Mouse (Mus musculus): Measurements from ENCODE around the gene Kif5c.

Kif5c gene

GRCm38 (mm10) chr2:49748628-49749342 lies 129.7 kb downstream of the Kif5c start:
- DNase-seq, result peak; percentile 48

- DNase-seq, result no peak
These were observed 130.9 kb downstream of the Kif5c start for GRCm38 (mm10) chr2:49749730-49750576.

GRCm38 (mm10) chr2:49751544-49752210 lies 132.6 kb downstream of the Kif5c start:
- no peak for DNase-seq

DNA sequence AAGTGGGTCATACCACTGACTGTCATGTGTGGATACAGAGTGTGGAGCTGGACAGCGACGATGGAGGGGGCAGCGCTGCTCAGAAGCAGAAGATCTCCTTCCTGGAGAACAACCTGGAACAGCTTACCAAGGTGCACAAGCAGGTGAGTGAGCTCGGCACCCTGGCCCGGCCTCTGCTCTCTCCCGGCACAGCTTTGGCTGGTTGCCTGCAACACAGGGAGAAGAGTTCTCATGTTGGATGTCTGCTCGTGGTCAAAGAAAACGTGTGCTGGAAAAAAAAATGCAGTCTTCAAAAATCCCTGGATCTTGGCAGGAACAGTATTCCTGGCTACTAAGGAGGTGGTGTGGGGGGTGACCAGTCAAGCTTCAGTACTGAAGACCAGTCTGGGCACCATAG lies 133.1 kb downstream of the Kif5c start:
- DNase-seq, result peak; percentile 63

GRCm38 (mm10) chr2:49753062-49753461 lies 134.0 kb downstream of the Kif5c start:
- no peak for DNase-seq

- DNase-seq, result no peak
These were observed 136.0 kb downstream of the Kif5c start for GRCm38 (mm10) chr2:49755054-49755453.

- no peak for DNase-seq
These were observed 138.5 kb downstream of the Kif5c start for GRCm38 (mm10) chr2:49757616-49758015.

GRCm38 (mm10) chr2:49764331-49764946 lies 145.3 kb downstream of the Kif5c start:
- DNase-seq, result no peak

DNA sequence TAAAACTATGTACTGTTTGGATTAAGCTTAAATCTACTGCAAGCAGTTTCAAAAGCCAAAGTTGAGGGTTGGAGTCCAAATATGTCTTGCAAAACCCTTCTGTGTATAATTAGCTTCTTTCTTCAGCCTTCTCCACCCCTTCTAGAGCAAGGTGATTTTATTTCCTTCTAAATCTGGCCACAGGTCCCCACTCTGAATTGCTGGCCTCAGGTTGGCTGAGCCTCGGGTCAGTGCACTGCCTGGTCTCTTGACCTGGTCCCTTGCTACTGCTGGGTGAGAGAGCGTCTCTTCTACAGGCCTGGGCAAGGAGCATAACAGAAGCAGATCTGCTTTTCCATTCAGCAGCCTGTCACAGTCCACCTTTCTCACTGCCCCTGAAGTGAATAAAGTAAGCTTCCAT lies 149.8 kb downstream of the Kif5c start:
- DNase-seq, result no peak

DNA sequence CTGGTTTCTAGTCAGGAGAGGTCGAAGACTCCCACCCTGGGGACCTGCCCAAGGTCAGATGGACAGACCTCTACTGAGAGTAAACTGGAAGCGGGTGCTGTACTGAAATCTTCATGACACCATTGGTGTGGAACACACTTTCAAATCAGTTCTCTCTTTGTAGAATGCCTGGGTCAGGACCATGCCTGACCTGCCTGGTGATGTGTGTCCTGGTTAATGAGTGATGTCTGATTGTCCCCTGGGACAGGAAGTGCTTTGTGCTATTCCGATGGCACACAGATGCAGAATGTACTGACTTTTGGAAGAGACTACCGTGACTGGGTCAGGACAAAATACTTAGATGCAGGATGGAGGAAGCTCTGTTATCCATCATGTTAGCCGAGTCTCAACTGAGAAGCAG lies 151.3 kb downstream of the Kif5c start:
- DNase-seq, result no peak

DNA sequence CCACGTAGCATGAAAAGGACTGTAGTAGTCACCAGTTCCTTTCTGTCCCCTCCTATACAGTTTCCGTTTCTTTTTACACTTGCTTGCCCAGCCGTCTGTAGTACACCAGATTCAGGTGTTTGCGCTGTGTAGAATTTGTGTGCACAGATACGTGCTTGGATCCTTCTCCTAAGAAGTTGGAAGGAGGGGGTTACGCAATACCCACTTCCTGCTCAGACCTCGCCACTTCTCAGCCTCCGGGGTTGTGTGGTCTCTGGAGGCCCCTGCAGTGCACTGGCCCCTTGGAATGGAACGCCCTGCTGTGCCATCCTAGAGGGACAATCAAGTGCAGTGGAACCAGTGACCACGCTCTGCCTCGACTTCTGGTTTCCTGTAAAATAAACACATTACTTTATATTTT lies 152.1 kb downstream of the Kif5c start:
- DNase-seq, result no peak

- no peak for DNase-seq
These were observed 154.3 kb downstream of the Kif5c start for GRCm38 (mm10) chr2:49773194-49773931.

GRCm38 (mm10) chr2:49774180-49774579 lies 155.1 kb downstream of the Kif5c start:
- no peak for DNase-seq

- no peak for DNase-seq
These were observed 156.1 kb downstream of the Kif5c start for GRCm38 (mm10) chr2:49775187-49775586.

DNA sequence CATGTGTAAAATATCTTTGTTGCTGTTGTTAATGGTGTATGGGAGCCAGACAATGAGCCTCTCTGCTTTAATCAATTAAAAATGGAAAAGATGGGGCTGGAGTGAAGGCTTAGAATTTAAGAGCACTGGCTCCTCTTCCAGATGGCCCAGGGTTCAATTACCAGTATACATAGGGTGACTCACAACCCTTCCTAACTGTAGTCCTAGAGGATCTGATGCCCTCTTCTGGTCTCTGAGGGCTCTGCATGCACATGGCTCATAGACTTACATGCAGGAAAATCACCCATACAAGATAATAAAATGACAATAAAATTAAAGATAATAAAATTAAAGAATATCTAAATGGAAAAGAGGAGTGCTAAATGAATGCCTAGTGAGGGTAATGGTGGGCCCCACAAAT lies 156.6 kb downstream of the Kif5c start:
- DNase-seq, result no peak

- no peak for DNase-seq
These were observed 157.3 kb downstream of the Kif5c start for GRCm38 (mm10) chr2:49776407-49776806.

DNA sequence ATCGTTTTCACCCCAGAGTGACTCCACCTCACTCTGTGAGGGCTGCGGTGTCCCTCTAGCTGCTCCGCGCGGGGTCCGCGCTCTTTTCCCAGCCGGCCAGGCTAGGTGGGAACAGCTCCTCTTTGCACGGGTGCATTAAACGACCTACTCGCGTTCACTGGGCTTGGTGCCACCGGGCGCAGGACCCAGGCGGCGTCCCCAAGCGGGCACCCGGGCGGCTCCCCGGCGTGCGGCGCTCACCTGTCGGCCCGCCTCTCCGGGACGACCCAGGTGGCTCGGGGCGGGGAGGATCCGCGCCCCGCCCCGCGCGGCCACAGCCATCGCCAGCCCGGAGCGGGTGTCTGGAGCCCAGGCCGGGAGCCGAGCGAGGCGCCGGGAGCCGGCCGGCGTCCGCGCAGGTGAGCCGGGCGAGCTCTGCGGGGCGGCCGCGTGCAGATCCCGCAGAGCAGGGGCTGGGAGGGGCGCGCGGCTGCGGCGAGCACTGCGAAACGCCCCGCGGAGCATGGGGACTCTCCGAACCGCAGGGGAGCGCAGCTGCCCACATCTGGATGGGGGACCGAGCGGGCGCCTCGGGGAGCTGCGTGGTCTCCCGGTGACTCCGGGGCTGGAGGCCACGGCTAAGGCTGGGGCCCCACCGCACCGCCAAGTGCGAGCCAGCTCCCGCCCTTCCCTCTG lies 168.4 kb downstream of the Kif5c start, which contains the start of gene Lypd6b:
Gene Lypd6b, plus strand, starts transcription at position 313 of the 675 bp plus-strand sequence.
- no peak for DNase-seq

DNA sequence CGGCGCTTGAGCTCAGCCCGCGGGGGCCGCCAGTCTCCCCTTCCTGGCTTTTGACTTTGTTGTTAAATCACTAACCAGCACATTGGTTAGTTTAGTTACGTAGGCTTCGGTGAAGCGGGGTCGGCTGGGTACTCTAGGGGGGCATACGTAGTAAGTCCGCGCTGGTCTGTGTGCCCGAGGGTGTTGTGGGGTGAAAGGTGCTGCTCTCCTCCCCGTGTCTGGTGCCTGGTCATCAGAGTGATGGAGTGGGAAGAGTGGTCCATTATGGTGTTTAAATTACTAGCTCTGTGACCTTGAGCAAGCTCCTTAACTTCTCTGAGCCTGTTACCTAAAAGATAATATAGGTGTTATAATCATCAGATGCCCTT lies 168.9 kb downstream of the Kif5c start:
- no peak for DNase-seq

DNA sequence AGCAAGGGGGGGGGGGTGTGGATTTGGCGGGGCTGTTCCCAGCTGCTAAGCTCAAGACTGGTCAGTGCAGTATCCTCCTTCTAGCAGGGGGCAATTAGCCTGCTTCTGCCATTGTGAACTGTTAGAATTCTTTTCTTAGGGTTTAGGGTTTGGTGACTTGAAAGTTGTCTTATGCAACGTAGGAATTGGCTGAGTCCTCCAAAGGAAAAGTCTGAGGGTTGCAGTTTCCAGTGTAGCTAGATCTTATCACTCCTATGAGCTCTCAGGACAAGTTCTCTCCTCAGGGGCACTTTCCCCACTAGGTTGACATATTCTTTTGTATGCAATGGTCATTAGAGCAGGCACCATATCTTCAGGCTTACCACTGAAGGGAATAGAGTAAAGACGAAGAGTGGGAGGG lies 169.5 kb downstream of the Kif5c start:
- no peak for DNase-seq

GRCm38 (mm10) chr2:49789078-49789477 lies 170.0 kb downstream of the Kif5c start:
- DNase-seq, result no peak

DNA sequence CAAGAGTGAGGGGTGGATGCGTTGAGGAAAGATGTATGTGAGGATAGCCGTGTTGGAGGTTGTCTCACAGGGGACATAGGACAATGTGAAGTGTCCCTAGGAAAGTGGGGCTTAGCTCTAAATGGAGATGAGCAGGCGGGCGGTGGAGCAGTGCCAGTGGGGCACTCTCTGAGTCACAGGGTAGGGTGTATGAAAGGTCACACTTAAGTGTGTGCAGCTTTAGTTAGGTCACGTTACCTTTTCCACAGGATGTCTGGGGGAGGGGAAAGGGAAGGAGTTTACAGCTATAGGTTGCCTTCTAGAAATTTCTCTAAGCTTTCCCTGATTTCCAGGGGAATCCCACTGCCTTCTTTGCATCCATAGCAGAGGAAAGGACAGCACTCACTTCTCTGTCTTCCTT lies 170.4 kb downstream of the Kif5c start:
- no peak for DNase-seq
